Mouse (Mus musculus) c-Kit-negative CD71-positive TER-119-positive erythroid progenitor cells, embryonic 14.5 days (primary cell): ENCODE measurements around the gene Ppm1h.
A peak's percentile ranks its signal among the peaks of the same experiment; 100 is the strongest.

Source experiments
- DNase-seq: peaks from one replicate; pipeline ENCODE4 v3.0.0-alpha.2; 2013; ENCODE audit warnings: low read depth, low spot score

The Ppm1h gene

DNA sequence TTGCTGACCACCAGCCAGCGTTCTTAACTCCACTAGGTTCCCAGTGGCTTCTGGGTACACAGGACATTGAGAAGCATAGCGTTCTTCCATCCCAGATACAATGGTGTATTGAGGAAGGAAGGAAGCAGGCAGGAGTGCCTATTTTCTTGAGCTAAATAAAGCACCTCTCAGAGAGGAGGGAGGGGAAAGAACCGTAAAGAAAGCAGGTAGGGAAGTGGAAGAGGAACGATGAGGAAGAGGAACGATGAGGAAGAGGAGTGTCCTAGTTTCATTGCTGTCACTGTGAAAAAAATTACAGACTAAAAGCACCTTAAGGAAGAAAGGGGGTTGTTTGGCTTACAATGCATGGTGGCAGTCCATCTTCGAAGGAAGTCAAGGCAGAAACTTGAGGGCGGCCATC, 291.6 kb downstream of the Ppm1h start:
- DNase-seq, result no peak

- DNase-seq, result no peak
Observed at GRCm38 (mm10) chr10:122973241-122973640, 294.7 kb downstream of the Ppm1h start.

GRCm38 (mm10) chr10:122976038-122976437, 297.5 kb downstream of the Ppm1h start:
- DNase-seq, result no peak

GRCm38 (mm10) chr10:122979356-122979755, 300.8 kb downstream of the Ppm1h start:
- DNase-seq, result no peak

DNA sequence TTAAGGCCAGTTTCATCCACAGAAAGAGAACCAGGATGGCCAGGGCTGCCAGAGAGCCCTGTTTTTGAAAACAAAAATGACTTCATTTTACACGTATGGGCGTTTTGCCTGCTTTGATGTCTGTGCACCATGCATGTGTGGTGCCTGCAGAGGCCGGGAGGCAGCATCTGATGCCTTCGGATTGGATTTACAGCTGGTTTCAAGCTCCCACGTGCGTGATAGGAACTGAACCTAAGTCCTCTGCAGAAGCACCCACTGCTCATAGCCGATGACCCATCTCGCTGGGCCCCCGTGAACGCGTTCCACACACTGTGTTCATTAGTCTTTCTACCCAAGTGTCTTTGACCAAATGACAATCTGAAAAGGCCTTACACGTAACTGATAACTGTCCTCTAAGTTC, 301.6 kb downstream of the Ppm1h start:
- DNase-seq, result no peak

GRCm38 (mm10) chr10:122982909-122983578, 304.5 kb downstream of the Ppm1h start:
- peak; percentile 5 for DNase-seq

GRCm38 (mm10) chr10:122983579-122984530, 305.3 kb downstream of the Ppm1h start:
- DNase-seq, result peak; percentile 22

DNA sequence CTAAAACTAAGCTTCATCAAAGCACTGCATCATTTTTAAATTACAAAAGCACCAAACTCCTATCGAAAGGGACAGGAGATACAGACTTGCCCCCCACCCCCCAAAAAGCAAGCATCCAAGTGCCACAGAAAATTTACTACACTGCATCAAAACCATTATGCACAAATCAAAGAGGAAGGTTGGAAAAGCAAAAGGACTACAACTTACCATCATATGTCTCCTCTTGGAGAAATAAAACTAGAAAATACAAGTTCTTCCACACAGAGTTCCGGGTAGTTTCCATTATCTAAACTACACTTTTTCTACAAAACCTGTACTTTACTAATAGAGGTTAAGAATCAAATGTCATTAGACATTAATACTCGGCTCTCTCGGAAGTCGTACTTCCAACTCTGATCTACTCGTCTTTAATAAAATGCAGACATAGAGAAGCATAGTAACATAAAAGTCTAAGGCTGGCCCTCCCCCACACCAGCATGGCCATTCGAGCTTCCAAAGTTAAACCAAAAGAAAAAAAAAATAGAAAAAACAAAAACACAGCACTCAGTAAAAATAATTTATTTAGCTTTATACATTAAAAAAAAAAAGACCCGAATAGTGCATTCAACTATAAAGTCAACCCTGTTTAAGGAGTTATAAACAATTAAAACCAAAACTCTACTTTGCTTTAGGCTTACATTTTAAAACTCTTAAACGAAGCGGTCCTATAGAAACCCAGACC, 306.1 kb downstream of the Ppm1h start:
- DNase-seq, result peak; percentile 5

DNA sequence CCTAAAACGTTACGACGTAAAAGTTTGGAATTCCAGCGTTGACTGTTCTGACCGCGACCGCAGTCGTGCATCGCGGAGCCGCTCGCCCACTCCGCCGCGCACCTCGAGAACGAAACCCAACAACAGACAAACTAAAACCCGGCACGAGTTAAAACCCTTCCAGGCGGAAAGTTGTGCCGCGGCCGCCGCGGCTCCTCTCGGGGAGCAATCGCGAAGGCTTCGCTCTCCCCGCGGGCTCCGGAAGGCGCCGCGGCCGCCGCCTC, 306.6 kb downstream of the Ppm1h start:
- peak; percentile 36 for DNase-seq

DNA sequence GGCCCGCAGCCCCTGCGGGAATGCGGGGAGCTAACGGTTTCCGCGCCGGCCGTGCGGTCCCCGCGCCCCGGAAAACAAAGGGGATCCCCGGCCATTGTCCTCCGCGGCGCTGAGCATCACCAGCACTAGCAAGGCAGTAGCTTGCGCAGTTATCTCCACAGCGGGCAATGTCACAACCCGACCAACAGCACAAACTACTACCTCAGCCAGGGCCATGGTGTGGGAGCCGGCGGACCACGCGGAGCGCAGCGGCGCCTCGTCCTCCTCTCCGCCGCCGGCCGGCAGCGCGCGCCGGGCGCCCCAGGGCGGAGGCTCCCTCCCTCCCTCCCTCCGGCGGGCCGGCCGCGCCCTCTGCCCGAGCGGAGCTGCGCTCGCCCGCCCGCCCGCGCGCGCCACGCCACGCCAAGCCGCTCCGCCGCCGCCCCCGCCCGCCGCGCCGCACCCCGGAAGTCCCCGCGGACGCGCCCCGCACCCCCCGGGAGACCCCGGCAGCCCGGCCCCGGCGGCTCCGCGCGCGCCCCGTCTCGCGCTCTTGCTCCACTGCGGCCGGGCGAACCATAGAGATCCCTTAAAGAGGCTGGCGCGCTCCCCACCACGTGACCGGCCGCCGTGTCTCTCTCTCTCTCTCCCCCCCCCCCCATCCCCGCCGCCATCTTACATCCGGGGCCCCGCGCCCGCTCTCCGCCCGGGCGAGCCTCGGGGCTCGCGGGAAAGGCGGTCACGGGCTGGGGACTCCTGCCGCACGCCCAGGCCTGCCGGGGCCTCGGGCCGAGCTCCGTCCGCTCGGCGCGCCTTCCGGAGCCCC, 307.2 kb downstream of the Ppm1h start:
- DNase-seq, result peak; percentile 64

DNA sequence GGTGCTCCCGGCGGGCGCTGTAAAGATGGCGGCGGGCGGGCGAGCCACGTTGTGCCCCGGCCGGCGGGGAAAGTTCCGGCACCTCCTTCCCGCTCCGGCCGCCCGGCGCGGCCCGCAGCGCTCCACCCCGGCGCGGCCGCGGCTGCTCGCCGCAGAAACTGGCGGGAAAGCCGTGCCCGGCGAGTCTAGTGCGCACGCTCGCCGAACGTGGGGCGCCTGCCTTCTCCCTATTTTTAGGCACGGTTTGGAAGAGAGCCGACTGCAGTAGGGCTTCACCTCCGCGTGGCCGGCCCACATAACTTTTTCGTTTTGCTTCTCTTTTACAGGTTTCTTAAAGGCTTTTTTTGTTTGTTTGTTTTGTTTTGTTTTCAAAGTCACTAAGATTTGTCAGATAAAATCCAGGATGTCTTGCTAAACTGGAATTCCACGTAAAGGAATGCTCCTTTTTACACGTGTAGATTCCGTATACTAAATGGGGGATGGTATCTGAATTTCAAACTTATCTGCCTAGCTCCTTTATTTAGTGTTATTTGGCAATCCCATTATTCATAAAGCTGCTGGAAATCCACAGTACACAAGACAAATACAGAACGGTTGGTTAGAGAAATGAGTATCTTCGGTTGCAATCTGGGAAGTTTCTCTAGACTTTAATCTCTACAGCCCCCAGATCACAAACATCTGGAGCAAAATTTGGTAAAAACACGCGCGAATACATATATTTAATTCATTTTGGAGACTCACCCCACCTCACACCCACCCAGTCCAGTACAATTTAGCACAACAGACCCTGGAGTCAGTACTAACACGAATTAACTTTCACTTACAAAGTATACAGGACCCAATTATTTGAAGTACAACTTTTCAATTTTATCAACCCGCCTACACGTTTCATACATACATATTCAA, 308.0 kb downstream of the Ppm1h start:
- DNase-seq, result peak; percentile 71

DNA sequence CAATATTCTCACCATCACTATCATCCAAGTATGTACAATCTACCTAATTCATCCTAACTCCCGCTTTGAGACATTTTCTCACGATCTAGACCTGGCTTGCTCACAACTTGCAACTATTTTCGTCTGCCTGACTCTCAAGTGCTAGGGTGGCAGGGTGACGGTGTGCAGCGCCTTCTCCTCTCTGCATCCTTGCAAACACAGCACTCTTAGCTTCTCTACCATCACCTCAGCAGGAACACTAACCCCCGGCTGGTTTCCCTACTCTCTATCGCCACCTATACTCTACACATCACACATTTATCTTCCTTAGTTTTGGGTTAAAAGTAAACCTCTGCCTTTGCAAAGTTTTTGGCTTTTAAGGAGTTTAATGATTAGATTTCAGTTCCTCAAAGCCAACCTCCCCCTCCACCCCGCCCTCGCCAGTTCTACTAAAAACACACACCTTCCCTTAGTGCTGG, 309.1 kb downstream of the Ppm1h start:
- DNase-seq, result peak; percentile 28

DNA sequence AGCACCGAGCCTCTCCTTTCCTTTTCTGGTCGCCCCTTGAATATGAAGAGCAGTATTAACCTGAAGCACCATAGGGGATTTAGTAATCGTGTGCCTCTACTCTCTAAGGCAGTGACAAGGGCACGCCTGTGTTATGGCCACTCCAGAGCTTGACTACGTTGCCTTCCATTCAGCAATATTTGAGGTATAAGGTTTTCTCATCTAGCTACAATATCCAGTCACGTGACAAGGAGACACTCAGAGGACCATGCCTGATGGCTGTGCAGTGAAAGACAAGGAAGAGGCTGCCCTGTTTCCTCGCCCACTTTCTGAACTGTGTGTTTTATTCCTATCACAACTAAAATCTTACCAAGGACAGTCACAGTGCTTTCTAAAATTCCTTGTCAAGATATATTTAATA, 309.8 kb downstream of the Ppm1h start:
- no peak for DNase-seq

- no peak for DNase-seq
Observed at GRCm38 (mm10) chr10:122989916-122990315, 311.4 kb downstream of the Ppm1h start.

GRCm38 (mm10) chr10:122990606-122991005, 312.0 kb downstream of the Ppm1h start:
- no peak for DNase-seq

DNA sequence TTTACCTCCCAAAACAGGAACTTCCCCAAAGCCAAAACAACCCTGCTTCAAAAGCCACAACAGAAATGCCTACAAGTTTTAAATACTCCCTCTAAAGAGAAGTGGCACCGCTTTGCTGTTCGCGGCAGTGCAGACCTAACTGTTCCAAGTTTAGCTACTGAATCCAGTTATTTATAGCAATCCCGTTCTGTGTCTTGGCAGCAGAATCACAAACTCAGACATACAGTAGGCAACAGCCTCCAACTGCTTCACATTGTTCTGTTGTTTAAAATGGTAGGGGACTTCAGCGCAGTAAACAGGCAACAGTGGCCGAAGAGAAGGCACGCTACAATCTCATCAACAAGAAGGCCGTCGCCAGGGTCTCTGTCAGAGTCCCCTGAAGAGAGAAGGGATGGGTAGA, 312.5 kb downstream of the Ppm1h start:
- no peak for DNase-seq

DNA sequence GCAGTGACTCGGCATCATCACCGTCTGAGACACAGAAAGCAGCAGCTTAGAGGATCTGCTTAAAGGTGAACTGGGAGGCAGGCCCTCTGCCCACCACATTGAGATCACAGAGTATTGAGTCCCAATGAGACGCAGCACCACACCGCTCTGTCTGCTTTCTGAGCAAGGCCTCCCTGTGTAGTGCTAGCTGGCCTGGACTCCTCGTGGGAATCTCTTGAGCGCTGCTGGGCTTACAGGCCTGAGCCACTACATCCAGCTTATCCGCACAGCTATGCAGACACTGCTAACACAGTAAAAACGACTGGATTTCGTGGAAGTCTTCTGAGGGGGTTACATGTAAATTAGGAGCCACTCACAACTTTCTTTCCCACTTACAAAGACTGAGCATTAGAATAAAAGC, 313.1 kb downstream of the Ppm1h start:
- no peak for DNase-seq

DNA sequence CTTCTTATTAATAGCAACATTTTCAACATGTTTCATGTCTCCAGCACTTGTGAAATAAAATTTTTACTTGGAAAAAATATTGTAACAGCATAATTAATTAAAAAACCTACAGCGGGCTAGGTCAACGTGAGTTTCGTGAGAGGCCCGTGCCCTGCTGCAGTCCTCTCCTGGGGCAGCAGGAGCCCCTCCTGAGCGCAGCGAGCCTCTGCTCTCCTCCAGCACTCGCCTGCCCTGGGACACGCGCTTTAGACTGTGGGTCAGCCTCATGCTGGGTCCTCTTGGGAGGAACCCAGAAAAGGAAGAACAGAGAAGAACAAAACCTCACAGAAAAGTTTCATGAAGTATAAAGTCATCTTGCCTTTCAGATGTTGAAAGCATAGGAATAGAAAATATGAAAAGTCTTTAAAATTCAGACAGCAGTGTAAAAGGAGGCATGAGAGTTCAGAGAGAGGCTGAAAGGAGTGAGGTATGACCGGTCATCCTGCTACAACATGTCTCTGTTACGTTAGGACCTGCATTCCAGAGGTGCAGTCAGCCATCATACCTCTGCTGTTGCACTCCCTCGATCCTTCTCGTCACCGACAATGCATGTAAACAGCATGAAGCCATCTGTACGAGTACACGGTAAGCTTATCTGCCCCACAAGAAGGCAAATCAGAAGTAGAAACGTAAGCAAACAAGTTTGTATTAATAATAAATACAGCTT, 316.0 kb downstream of the Ppm1h start:
- DNase-seq, result no peak
